Mouse (Mus musculus) myocyte (in vitro differentiated cells): ENCODE data around the gene Tmem256.

Experiments used
- MYOG ChIP-seq, 3 experiments: IDR thresholded peaks; one replicate each; pipeline ENCODE4 v1.6.1; 2011; ENCODE audit warnings: control low read depth in 2 of 3, low read depth in 2 of 3, mild to moderate bottlenecking in 2 of 3; ENCODE audit not compliant: insufficient read length in 2 of 3, control insufficient read depth in 1 of 3, insufficient read depth in 1 of 3
- REST ChIP-seq: IDR thresholded peaks from one replicate; pipeline ENCODE4 v1.6.1; 2011; ENCODE audit warnings: mild to moderate bottlenecking, control low read depth, moderate library complexity; ENCODE audit not compliant: insufficient read depth, insufficient read length

GRCm38 (mm10) chr11:69846738-69847688 lies 8.7 kb downstream of the Tmem256 start:
- TF ChIP-seq REST: no peak
- no peak for TF ChIP-seq MYOG (IDR thresholded peaks at IDR 0.05; ENCODE audit: control insufficient read depth in 1 of 3, insufficient read depth in 1 of 3, insufficient read length in 2 of 3, low read depth in 2 of 3)
